Mouse (Mus musculus) stomach, embryonic 16.5 days (tissue): ENCODE data around the gene Slc5a10. TPM values are rescaled to one million over a fixed set of nuclear protein-coding genes. Genes with fewer than 3 reads are reported as not detected.
"Not testable (repeated sequence)": the region's sequence is repeated elsewhere in the genome, so short reads cannot be mapped to it uniquely, and the experiment has no call there.

Source experiments
- ATAC-seq: fragments of 200-750 bp; cut with Nextera tagmentation; 2 replicates; pipeline ENCODE4 v1.8.0; 2017; ENCODE audit warnings: moderate number of reproducible peaks, moderate TSS enrichment; ENCODE audit not compliant: insufficient read depth, low FRiP score
- H3K27ac ChIP-seq: fragments of 300-500 bp; sonication (generic); 2 replicates; pipeline ENCODE4 v1.5.1; 2014; ENCODE audit warnings: low read length
- H3K27me3 ChIP-seq: fragments of 300-500 bp; sonication (generic); 2 replicates; pipeline ENCODE4 v1.6.1; 2014; ENCODE audit warnings: low read length, control low read depth, mixed read lengths; ENCODE audit not compliant: control insufficient read depth, insufficient read depth
- H3K36me3 ChIP-seq: fragments of 300-500 bp; sonication (generic); 2 replicates; pipeline ENCODE4 v1.6.1; 2014; ENCODE audit warnings: low read length; ENCODE audit not compliant: control insufficient read depth, insufficient read depth
- H3K4me1 ChIP-seq: fragments of 300-500 bp; sonication (generic); 2 replicates; pipeline ENCODE4 v1.6.1; 2014; ENCODE audit warnings: low read length, control low read depth, mixed read lengths; ENCODE audit not compliant: control insufficient read depth, insufficient read depth
- H3K4me2 ChIP-seq: fragments of 300-500 bp; sonication (generic); 2 replicates; pipeline ENCODE4 v1.6.1; 2014; ENCODE audit warnings: low read depth, low read length, mixed read lengths
- H3K4me3 ChIP-seq: fragments of 300-500 bp; sonication (generic); replicated peaks from 2 replicates; pipeline ENCODE4 v1.5.1; 2014; ENCODE audit warnings: mild to moderate bottlenecking, low read length
- H3K9ac ChIP-seq: fragments of 300-500 bp; sonication (generic); 2 replicates; pipeline ENCODE4 v1.6.1; 2014; ENCODE audit warnings: low read length
- H3K9me3 ChIP-seq: fragments of 300-500 bp; sonication (generic); replicated peaks from 2 replicates; pipeline ENCODE4 v1.6.1; 2016; ENCODE audit warnings: low read length, control low read depth; ENCODE audit not compliant: control insufficient read depth
- WGBS: fragments of 180-500 bp; shearing (Covaris S2); extraction: QIAGEN DNeasy Blood & Tissue Kit; methylation state at CpG from one replicate; pipeline ENCODE4 v1.1.7; 2014; 5-methylcytosine and 5-hydroxymethylcytosine counted together
- polyA plus RNA-seq: library from polyadenylated mRNA; unstranded; fragments of >200 nt; fragmentation: Nextera tagmentation; extraction: Ambion mirVana; gene quantifications from 2 replicates; pipeline ENCODE4 v1.2.1, GENCODE M21; 2015

Gene Slc5a10
- polyA plus RNA-seq, 1 experiment from 2014 or later, result not detected

GRCm38 (mm10) chr11:61644576-61645326 is 75.9 kb downstream of the Slc5a10 start:
- Histone ChIP-seq H3K36me3 (no peaks in the 10 kb centered on the region), H3K9ac (no peak overlapping the region), H3K4me2 (0 out of 2 replicates have a peak overlapping the region, but pooled peaks have one; percentile 11), H3K4me3 (no peak overlapping the region), H3K27ac (peak overlapping the region; percentile 62; the same call in 1 of the 2 replicates), H3K9me3 (no peaks in the 10 kb centered on the region), H3K27me3 (no peaks in the 10 kb centered on the region), H3K4me1 (peaks cover 11% of the 10 kb centered on the region)
- 52% methylated on average over 11 of the region's 11 CpGs for WGBS
- peak; percentile 81; the same call in 1 of the 2 replicates for ATAC-seq

- H3K27ac ChIP-seq, result no peak overlapping the region
- ATAC-seq, result no peak; the same call in 1 of the 2 replicates
- no peak overlapping the region for H3K4me3 ChIP-seq
- no peaks in the 10 kb centered on the region for H3K27me3 ChIP-seq
- H3K9ac ChIP-seq, result no peak overlapping the region
- no peaks in the 10 kb centered on the region for H3K36me3 ChIP-seq
- H3K4me2 ChIP-seq, result no peak overlapping the region
- WGBS, result 64% methylated on average over 5 of the region's 5 CpGs
- no peaks in the 10 kb centered on the region for H3K9me3 ChIP-seq
- peaks cover 11% of the 10 kb centered on the region for H3K4me1 ChIP-seq
Observed at GRCm38 (mm10) chr11:61643184-61643961, 77.3 kb downstream of the Slc5a10 start.

GRCm38 (mm10) chr11:61642106-61642505 is 78.5 kb downstream of the Slc5a10 start:
- Histone ChIP-seq H3K4me3 (no peak overlapping the region), H3K4me1 (peaks cover 11% of the 10 kb centered on the region), H3K36me3 (no peaks in the 10 kb centered on the region), H3K4me2 (no peak overlapping the region), H3K27ac (no peak overlapping the region), H3K9ac (no peak overlapping the region), H3K9me3 (no peaks in the 10 kb centered on the region), H3K27me3 (no peaks in the 10 kb centered on the region)
- WGBS, result 81% methylated on average over 7 of the region's 7 CpGs
- no peak for ATAC-seq

- H3K4me3 ChIP-seq, H3K27me3 ChIP-seq, H3K9ac ChIP-seq, H3K4me2 ChIP-seq, H3K36me3 ChIP-seq, ATAC-seq, H3K9me3 ChIP-seq, H3K27ac ChIP-seq: not testable (repeated sequence)
- WGBS, result 55% methylated on average over 9 of the region's 9 CpGs
- H3K4me1 ChIP-seq, result peaks cover 11% of the 10 kb centered on the region
Observed at GRCm38 (mm10) chr11:61640585-61640984, 80.0 kb downstream of the Slc5a10 start.

- H3K4me2 ChIP-seq, result no peak overlapping the region
- no peak overlapping the region for H3K4me3 ChIP-seq
- H3K27ac ChIP-seq, result no peak overlapping the region
- H3K9ac ChIP-seq, result no peak overlapping the region
- 86% methylated on average over 6 of the region's 6 CpGs for WGBS
- H3K36me3 ChIP-seq, result no peaks in the 10 kb centered on the region
- no peak for ATAC-seq
- H3K27me3 ChIP-seq, result no peaks in the 10 kb centered on the region
- H3K9me3 ChIP-seq, result no peaks in the 10 kb centered on the region
- H3K4me1 ChIP-seq, result peaks cover 4% of the 10 kb centered on the region; the same call in 1 of the 2 replicates
Observed at GRCm38 (mm10) chr11:61639601-61640177, 80.9 kb downstream of the Slc5a10 start.

DNA sequence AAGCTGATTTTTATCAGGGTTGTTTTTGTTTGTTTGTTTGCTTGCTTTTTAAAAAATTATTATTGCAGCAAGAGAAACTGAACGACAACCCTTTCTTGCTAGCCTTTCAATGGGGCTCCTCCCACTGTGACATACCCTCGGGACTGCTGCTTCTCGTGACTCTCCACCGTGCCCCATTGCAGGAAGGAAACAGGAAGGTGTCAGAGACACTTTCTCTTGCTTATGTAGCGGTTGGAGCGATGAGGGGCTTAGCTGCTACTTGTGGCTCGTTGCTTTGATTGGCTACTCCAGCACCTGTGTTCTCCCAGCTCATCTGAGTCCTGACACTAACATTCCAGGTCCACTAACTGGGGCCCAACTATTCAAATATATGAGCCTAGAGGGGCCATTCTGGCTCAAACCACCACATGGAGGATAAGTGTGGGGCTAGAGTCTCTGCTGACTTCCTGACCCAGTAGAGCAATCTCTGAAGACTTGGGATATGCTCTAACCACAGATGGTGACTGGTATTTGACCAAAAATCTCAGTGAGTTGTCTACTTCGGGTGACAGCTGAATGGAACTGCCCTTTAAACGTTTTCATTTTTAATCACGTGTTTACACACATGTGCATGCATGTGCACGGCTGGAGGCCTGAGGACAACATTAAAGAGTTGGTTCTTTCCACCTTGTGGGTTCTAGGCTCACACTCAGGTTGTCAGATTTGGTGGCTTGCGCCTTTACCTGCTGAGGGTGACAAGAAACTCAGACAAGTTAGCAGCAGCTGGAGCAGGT is 81.7 kb downstream of the Slc5a10 start:
- Histone ChIP-seq H3K9me3 (no peaks in the 10 kb centered on the region), H3K4me3 (no peak overlapping the region), H3K4me1 (no peaks in the 10 kb centered on the region), H3K36me3 (no peaks in the 10 kb centered on the region), H3K27me3 (no peaks in the 10 kb centered on the region), H3K9ac (no peak overlapping the region), H3K27ac (no peak overlapping the region), H3K4me2 (no peak overlapping the region)
- ATAC-seq, result no peak
- 71% methylated on average over 12 of the region's 12 CpGs for WGBS

GRCm38 (mm10) chr11:61637856-61638255 is 82.8 kb downstream of the Slc5a10 start:
- Histone ChIP-seq H3K9me3 (no peaks in the 10 kb centered on the region), H3K4me2 (no peak overlapping the region), H3K4me3 (no peak overlapping the region), H3K4me1 (no peaks in the 10 kb centered on the region), H3K27me3 (no peaks in the 10 kb centered on the region), H3K9ac (no peak overlapping the region), H3K36me3 (no peaks in the 10 kb centered on the region), H3K27ac (no peak overlapping the region)
- 89% methylated on average over 3 of the region's 3 CpGs for whole genome bisulfite sequencing
- no peak for ATAC-seq

- H3K4me2 ChIP-seq, result no peak overlapping the region
- H3K27me3 ChIP-seq, result no peaks in the 10 kb centered on the region
- no peak overlapping the region for H3K4me3 ChIP-seq
- no peak overlapping the region for H3K9ac ChIP-seq
- ATAC-seq, result no peak
- no peaks in the 10 kb centered on the region for H3K4me1 ChIP-seq
- WGBS, result 58% methylated on average over 1 of the region's 1 CpGs
- H3K9me3 ChIP-seq, result no peaks in the 10 kb centered on the region
- no peaks in the 10 kb centered on the region for H3K36me3 ChIP-seq
- H3K27ac ChIP-seq, result no peak overlapping the region
Observed at GRCm38 (mm10) chr11:61637413-61637812, 83.2 kb downstream of the Slc5a10 start.
